Mouse (Mus musculus) stomach, postnatal 0 days (tissue): ENCODE results near the gene Hspa4.

Experiments used
- CTCF ChIP-seq: IDR thresholded peaks from 2 replicates; pipeline ENCODE4 v1.5.1; 2016; ENCODE audit warnings: antibody characterized with exemption, low read depth, mild to moderate bottlenecking, moderate library complexity
- EP300 ChIP-seq: optimal IDR thresholded peaks from 2 replicates; pipeline ENCODE3; 2016; ENCODE audit warnings: antibody characterized with exemption

DNA sequence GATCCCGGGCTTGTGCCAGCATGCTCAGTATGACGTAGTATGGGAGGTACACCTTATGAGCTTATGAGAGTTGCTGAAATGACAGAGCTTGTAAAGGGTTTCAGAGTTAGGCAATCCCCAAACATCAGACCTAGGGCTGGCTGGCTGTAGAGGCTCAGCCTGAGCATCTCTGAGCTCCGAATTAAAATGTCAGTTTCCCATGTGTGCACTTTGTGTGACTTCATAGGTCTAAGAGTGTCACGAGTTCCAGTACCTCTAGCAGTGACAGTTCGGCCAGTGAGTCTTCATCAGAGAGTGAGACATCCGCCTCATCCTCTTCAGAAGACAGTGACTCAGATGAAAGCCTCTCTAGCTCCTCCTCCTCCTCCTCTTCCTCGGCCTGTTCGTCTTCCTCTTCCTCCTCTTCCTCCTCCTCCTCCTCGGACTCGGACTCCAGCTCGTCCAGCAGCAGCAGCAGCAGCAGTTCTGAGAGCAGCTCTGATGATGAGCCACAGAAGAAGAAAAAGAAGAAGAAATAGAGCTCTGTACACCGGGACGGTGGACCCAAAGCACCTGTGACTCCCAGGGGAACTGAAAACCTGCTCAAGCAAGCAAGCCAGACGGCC is 31.9 kb upstream of the Hspa4 start:
- TF ChIP-seq CTCF (no peak), EP300 (no peak)
